Mouse (Mus musculus): ENCODE results near the gene Xkrx. TPM values are rescaled to one million over a fixed set of nuclear protein-coding genes. Genes with fewer than 3 reads are reported as not detected.
A peak's percentile ranks its signal among the peaks of the same experiment; 100 is the strongest.

The Xkrx gene
- polyA plus RNA-seq, 1 experiment from 2014 or later = 10.4 TPM

GRCm38 (mm10) chrX:134163484-134163883, 1.6 kb upstream of the Xkrx start:
- H3K27ac ChIP-seq (replicated peaks) = no peak overlapping the region
- no peak overlapping the region for H3K4me2 ChIP-seq (replicated peaks; ENCODE audit: low read depth)
- no peak for TF ChIP-seq CTCF (IDR thresholded peaks at IDR 0.05; ENCODE audit: low read depth)
- no peak for TF ChIP-seq EP300 (optimal IDR thresholded peaks at IDR 0.05)
- no peaks in the 10 kb centered on the region for H3K9me3 ChIP-seq (ENCODE audit: control insufficient read depth, low read length)
- no peaks in the 10 kb centered on the region for H3K36me3 ChIP-seq (ENCODE audit: control insufficient read depth, insufficient read depth, low read length)
- H3K9ac ChIP-seq (ENCODE audit: low read length) = no peak overlapping the region
- no peak overlapping the region for H3K4me3 ChIP-seq (ENCODE audit: low read depth, low read length)
- no peak for DNase-seq (ENCODE audit: low spot score)
- no peak for ATAC-seq (ENCODE audit: low FRiP score, low TSS enrichment)
- no peaks in the 10 kb centered on the region for H3K4me1 ChIP-seq (replicated peaks; ENCODE audit: control insufficient read depth, insufficient read depth)
- H3K27me3 ChIP-seq (ENCODE audit: control insufficient read depth, insufficient read depth, low read length) = no peaks in the 10 kb centered on the region
- 56% methylated on average over 4 of the region's 4 CpGs for WGBS

DNA sequence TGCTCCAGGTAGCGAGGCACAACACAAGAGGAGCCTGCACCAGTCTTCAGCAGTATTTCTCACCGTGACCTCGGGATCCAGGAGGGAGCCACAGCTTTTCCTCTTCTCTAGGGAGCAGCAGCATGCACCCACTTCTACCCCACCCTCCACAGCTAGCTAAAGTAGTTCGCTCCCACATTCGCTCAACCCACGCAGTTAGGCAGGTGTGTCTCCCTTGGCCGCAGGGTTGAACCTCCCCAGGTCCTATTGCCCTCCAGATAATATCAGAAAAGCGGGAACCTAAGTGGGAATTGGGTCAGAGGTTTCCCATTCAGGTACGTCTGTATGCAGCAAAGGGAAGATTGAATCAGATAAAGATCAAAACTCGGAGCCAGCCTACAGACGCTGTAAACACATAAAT, 950 bp upstream of the Xkrx start:
- no peaks in the 10 kb centered on the region for H3K4me1 ChIP-seq (replicated peaks; ENCODE audit: control insufficient read depth, insufficient read depth)
- no peak overlapping the region for H3K27ac ChIP-seq (replicated peaks)
- H3K36me3 ChIP-seq (ENCODE audit: control insufficient read depth, insufficient read depth, low read length) = no peaks in the 10 kb centered on the region
- no peak overlapping the region for H3K9ac ChIP-seq (ENCODE audit: low read length)
- TF ChIP-seq EP300 (optimal IDR thresholded peaks at IDR 0.05) (no peak), CTCF (IDR thresholded peaks at IDR 0.05; ENCODE audit: low read depth) (no peak)
- peak overlapping the region; percentile 36 for H3K4me2 ChIP-seq (replicated peaks; ENCODE audit: low read depth)
- ATAC-seq (ENCODE audit: low FRiP score, low TSS enrichment) = no peak
- H3K9me3 ChIP-seq (ENCODE audit: control insufficient read depth, low read length) = no peaks in the 10 kb centered on the region
- no peak overlapping the region for H3K4me3 ChIP-seq (ENCODE audit: low read depth, low read length)
- WGBS = 13% methylated on average over 11 of the region's 11 CpGs
- no peaks in the 10 kb centered on the region for H3K27me3 ChIP-seq (ENCODE audit: control insufficient read depth, insufficient read depth, low read length)
- DNase-seq (ENCODE audit: low spot score) = no peak

GRCm38 (mm10) chrX:134160442-134160841, 1.4 kb downstream of the Xkrx start:
- Histone ChIP-seq H3K4me1 (replicated peaks; ENCODE audit: control insufficient read depth, insufficient read depth) (no peaks in the 10 kb centered on the region), H3K9me3 (ENCODE audit: control insufficient read depth, low read length) (no peaks in the 10 kb centered on the region), H3K36me3 (ENCODE audit: control insufficient read depth, insufficient read depth, low read length) (no peaks in the 10 kb centered on the region), H3K4me2 (replicated peaks; ENCODE audit: low read depth) (no peak overlapping the region), H3K27ac (replicated peaks) (no peak overlapping the region), H3K9ac (ENCODE audit: low read length) (no peak overlapping the region), H3K27me3 (ENCODE audit: control insufficient read depth, insufficient read depth, low read length) (no peaks in the 10 kb centered on the region), H3K4me3 (ENCODE audit: low read depth, low read length) (no peak overlapping the region)
- WGBS = 68% methylated on average over 2 of the region's 2 CpGs
- ATAC-seq (ENCODE audit: low FRiP score, low TSS enrichment) = no peak
- DNase-seq (ENCODE audit: low spot score) = no peak
- no peak for TF ChIP-seq EP300 (optimal IDR thresholded peaks at IDR 0.05)
- no peak for TF ChIP-seq CTCF (IDR thresholded peaks at IDR 0.05; ENCODE audit: low read depth)

GRCm38 (mm10) chrX:134158151-134158550, 3.7 kb downstream of the Xkrx start:
- H3K36me3 ChIP-seq (ENCODE audit: control insufficient read depth, insufficient read depth, low read length) = no peaks in the 10 kb centered on the region
- H3K9ac ChIP-seq (ENCODE audit: low read length) = no peak overlapping the region
- H3K27me3 ChIP-seq (ENCODE audit: control insufficient read depth, insufficient read depth, low read length) = no peaks in the 10 kb centered on the region
- no peak overlapping the region for H3K27ac ChIP-seq (replicated peaks)
- ATAC-seq (ENCODE audit: low FRiP score, low TSS enrichment) (no peak), DNase-seq (ENCODE audit: low spot score) (no peak)
- no peaks in the 10 kb centered on the region for H3K9me3 ChIP-seq (ENCODE audit: control insufficient read depth, low read length)
- H3K4me2 ChIP-seq (replicated peaks; ENCODE audit: low read depth) = no peak overlapping the region
- no peak overlapping the region for H3K4me3 ChIP-seq (ENCODE audit: low read depth, low read length)
- TF ChIP-seq EP300 (optimal IDR thresholded peaks at IDR 0.05) (no peak), CTCF (IDR thresholded peaks at IDR 0.05; ENCODE audit: low read depth) (no peak)
- 54% methylated on average over 7 of the region's 7 CpGs for WGBS
- H3K4me1 ChIP-seq (replicated peaks; ENCODE audit: control insufficient read depth, insufficient read depth) = no peaks in the 10 kb centered on the region

DNA sequence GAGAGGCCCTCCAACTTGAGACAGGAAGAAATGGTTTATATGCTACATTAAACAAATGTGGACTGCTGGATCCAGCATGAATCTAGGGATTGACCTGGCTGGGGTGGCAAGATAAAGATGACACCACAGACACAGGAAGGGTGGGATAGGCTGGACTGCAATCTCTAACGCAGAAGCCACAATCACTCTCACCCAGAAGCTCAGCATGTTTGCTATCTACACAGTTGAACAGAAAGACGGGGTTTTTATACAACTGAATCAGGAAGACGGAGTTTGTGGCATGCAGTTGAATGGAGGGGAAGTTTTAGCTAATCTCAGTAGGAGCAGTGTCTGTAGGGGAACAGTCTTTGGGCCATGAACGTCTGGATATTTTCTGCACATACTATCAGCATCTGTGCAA, 19.9 kb downstream of the Xkrx start:
- no peaks in the 10 kb centered on the region for H3K9me3 ChIP-seq (ENCODE audit: control insufficient read depth, low read length)

GRCm38 (mm10) chrX:134141551-134141950, 20.3 kb downstream of the Xkrx start:
- H3K4me2 ChIP-seq (replicated peaks; ENCODE audit: low read depth) = no peak overlapping the region
- no peaks in the 10 kb centered on the region for H3K27me3 ChIP-seq (ENCODE audit: control insufficient read depth, insufficient read depth, low read length)
- no peak overlapping the region for H3K9ac ChIP-seq (ENCODE audit: low read length)
- DNase-seq (ENCODE audit: low spot score) (no peak), ATAC-seq (ENCODE audit: low FRiP score, low TSS enrichment) (no peak)
- whole genome bisulfite sequencing = 79% methylated on average over 1 of the region's 1 CpGs
- no peak for TF ChIP-seq EP300 (optimal IDR thresholded peaks at IDR 0.05)
- TF ChIP-seq CTCF (IDR thresholded peaks at IDR 0.05; ENCODE audit: low read depth) = no peak
- no peak overlapping the region for H3K27ac ChIP-seq (replicated peaks)
- H3K9me3 ChIP-seq (ENCODE audit: control insufficient read depth, low read length) = no peaks in the 10 kb centered on the region
- H3K4me1 ChIP-seq (replicated peaks; ENCODE audit: control insufficient read depth, insufficient read depth) = no peaks in the 10 kb centered on the region
- no peak overlapping the region for H3K4me3 ChIP-seq (ENCODE audit: low read depth, low read length)
- H3K36me3 ChIP-seq (ENCODE audit: control insufficient read depth, insufficient read depth, low read length) = no peaks in the 10 kb centered on the region

More for the DNA sequence above, 19.9 kb downstream of the Xkrx start:
- WGBS = 79% methylated on average over 4 of the region's 4 CpGs
- Histone ChIP-seq H3K27me3 (ENCODE audit: control insufficient read depth, insufficient read depth, low read length) (no peaks in the 10 kb centered on the region), H3K4me3 (ENCODE audit: low read depth, low read length) (no peak overlapping the region), H3K4me1 (replicated peaks; ENCODE audit: control insufficient read depth, insufficient read depth) (no peaks in the 10 kb centered on the region), H3K4me2 (replicated peaks; ENCODE audit: low read depth) (no peak overlapping the region), H3K36me3 (ENCODE audit: control insufficient read depth, insufficient read depth, low read length) (no peaks in the 10 kb centered on the region), H3K27ac (replicated peaks) (no peak overlapping the region), H3K9ac (ENCODE audit: low read length) (no peak overlapping the region)
- ATAC-seq (ENCODE audit: low FRiP score, low TSS enrichment) (no peak), DNase-seq (ENCODE audit: low spot score) (no peak)
- TF ChIP-seq CTCF (IDR thresholded peaks at IDR 0.05; ENCODE audit: low read depth) (no peak), EP300 (optimal IDR thresholded peaks at IDR 0.05) (no peak)
